Mouse (Mus musculus) forebrain, embryonic 10.5 days (tissue): Measurements from ENCODE around the gene Siah2. TPM values are rescaled to one million over a fixed set of nuclear protein-coding genes. Genes with fewer than 3 reads are reported as not detected.

Source experiments
- DNase-seq: peaks from one replicate; pipeline ENCODE4 v3.0.0-alpha.2; 2017; ENCODE audit warnings: low spot score; ENCODE audit errors: extremely low spot score
- H3K27ac ChIP-seq: fragments of 300-500 bp; sonication (generic); 2 replicates; pipeline ENCODE4 v1.5.1; 2016; ENCODE audit warnings: mild to moderate bottlenecking
- H3K27me3 ChIP-seq: fragments of 300-500 bp; sonication (generic); 2 replicates; pipeline ENCODE4 v1.6.1; 2016; ENCODE audit warnings: mild to moderate bottlenecking; ENCODE audit not compliant: poor library complexity, severe bottlenecking
- H3K36me3 ChIP-seq: fragments of 300-500 bp; sonication (generic); replicated peaks from 2 replicates; pipeline ENCODE4 v1.6.1; 2016; ENCODE audit warnings: mild to moderate bottlenecking, moderate library complexity
- H3K4me1 ChIP-seq: fragments of 300-500 bp; sonication (generic); 2 replicates; pipeline ENCODE4 v1.6.1; 2016
- H3K4me3 ChIP-seq: fragments of 300-500 bp; sonication (generic); 2 replicates; pipeline ENCODE4 v1.5.1; 2016; ENCODE audit warnings: mild to moderate bottlenecking, moderate library complexity
- H3K9me3 ChIP-seq: fragments of 300-500 bp; sonication (generic); 2 replicates; pipeline ENCODE4 v1.6.1; 2016; ENCODE audit warnings: mild to moderate bottlenecking, moderate library complexity
- WGBS: fragments of 180-500 bp; shearing (Covaris S2); methylation state at CpG from one replicate; pipeline ENCODE4 v1.1.7; 2016; 5-methylcytosine and 5-hydroxymethylcytosine counted together
- polyA plus RNA-seq: library from polyadenylated mRNA; unstranded; fragments of >200 nt; fragmentation: Nextera tagmentation; extraction: Ambion mirVana; gene quantifications from 2 replicates; pipeline ENCODE4 v1.2.1, GENCODE M21; 2016

The Siah2 gene
- polyA plus RNA-seq, 1 experiment from 2014 or later = 2.7 TPM

DNA sequence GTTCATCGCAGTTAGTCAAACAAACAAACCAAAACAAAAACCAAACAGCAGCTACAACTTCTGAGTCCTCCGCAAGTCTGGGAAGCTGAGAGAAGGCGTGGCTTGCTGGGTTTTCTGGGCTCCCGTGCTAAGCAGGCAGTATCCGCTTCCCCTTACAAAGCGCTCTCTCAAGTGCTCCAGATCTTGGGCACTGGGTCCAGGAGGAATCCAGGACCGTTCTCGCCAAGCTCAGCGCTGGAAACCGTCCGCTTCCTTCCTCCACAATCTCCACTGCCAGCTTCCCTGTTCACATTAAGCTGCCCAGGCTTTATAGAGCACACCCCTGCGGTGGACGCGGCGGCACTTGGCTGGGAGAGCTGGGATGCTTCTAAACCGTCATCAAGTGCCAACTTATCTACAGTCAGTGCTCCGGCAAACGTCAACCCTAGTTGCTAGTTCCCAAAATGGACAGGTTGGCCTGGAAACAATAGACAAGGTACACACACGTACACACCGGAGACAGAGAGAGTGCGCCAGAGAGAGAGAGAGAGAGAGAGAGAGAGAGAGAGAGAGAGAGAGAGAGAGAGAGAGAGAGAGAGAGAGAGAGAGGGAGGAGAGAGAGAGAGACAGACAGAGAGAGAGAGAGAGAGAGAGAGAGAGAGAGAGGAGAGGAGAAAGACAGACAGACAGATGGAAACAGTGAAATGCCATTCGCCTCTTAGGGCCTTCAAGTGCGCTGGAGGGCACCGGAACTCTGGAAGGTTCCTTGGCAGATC is 1.4 kb downstream of the Siah2 start:
- Histone ChIP-seq H3K27me3 (peaks cover 58% of the 10 kb centered on the region), H3K9me3 (no peaks in the 10 kb centered on the region), H3K27ac (peak overlapping the region; percentile 85), H3K4me3 (peak overlapping the region; percentile 78), H3K36me3 (no peaks in the 10 kb centered on the region), H3K4me1 (peaks cover 40% of the 10 kb centered on the region)
- WGBS = under 1% methylated on average over 24 of the region's 24 CpGs
- DNase-seq = peak; percentile 52

DNA sequence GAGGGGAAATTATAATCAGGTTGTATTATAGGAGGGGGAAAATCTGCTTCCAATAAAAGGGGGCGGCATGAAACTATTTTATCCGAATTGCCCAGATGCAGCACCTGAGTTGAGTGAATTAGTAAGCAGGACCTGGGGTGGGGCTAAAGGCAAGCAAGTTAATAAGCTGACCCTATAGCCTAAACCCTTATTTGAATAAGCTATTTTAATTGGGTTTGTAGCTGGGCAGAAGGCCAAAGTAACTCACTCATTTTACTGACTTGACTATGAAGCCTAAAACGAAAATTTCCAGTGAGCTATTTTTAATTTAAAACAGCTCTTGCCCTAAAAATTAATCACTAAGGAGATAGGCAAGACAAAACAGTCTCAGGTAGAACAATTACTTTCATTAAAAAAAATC is 2.5 kb downstream of the Siah2 start:
- Histone ChIP-seq H3K27ac (no peak overlapping the region), H3K4me1 (peaks cover 40% of the 10 kb centered on the region), H3K36me3 (no peaks in the 10 kb centered on the region), H3K4me3 (peak overlapping the region; percentile 78; the same call in 1 of the 2 replicates), H3K9me3 (no peaks in the 10 kb centered on the region), H3K27me3 (peaks cover 47% of the 10 kb centered on the region)
- no peak for DNase-seq
- 38% methylated on average over 3 of the region's 3 CpGs for WGBS

GRCm38 (mm10) chr3:58689105-58689504 is 3.1 kb downstream of the Siah2 start:
- Histone ChIP-seq H3K4me3 (no peak overlapping the region), H3K9me3 (no peaks in the 10 kb centered on the region), H3K27ac (no peak overlapping the region), H3K36me3 (no peaks in the 10 kb centered on the region), H3K27me3 (peaks cover 41% of the 10 kb centered on the region), H3K4me1 (peaks cover 40% of the 10 kb centered on the region)
- 89% methylated on average over 7 of the region's 7 CpGs for WGBS
- no peak for DNase-seq

GRCm38 (mm10) chr3:58688551-58688950 is 3.6 kb downstream of the Siah2 start:
- H3K27me3 ChIP-seq = peaks cover 35% of the 10 kb centered on the region
- no peak overlapping the region for H3K4me3 ChIP-seq
- H3K9me3 ChIP-seq = no peaks in the 10 kb centered on the region
- DNase-seq = no peak
- peaks cover 40% of the 10 kb centered on the region for H3K4me1 ChIP-seq
- H3K27ac ChIP-seq = no peak overlapping the region
- WGBS = 93% methylated on average over 4 of the region's 4 CpGs
- no peaks in the 10 kb centered on the region for H3K36me3 ChIP-seq

DNA sequence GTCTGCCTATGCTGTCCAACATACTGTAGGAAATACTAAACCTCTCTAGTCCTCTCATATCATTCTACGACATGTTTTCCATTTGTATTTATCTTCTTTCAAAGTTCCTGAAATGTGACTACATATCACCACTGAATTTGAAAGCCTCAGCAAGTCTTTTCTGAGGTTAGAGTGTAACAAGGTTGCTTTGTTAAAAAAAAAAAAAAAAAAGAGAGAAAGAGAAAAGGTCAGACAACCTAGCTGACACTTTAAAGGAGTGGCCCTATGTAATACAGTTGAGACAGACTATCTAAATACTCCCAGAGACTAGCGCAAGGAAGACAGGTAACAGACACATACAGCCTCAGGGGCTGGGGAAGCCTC is 5.3 kb downstream of the Siah2 start:
- H3K27ac ChIP-seq = no peak overlapping the region
- peaks cover 30% of the 10 kb centered on the region for H3K4me1 ChIP-seq
- no peaks in the 10 kb centered on the region for H3K36me3 ChIP-seq
- DNase-seq = no peak
- no peak overlapping the region for H3K4me3 ChIP-seq
- H3K27me3 ChIP-seq = peaks cover 26% of the 10 kb centered on the region
- 75% methylated on average over 2 of the region's 2 CpGs for WGBS
- H3K9me3 ChIP-seq = no peaks in the 10 kb centered on the region

DNA sequence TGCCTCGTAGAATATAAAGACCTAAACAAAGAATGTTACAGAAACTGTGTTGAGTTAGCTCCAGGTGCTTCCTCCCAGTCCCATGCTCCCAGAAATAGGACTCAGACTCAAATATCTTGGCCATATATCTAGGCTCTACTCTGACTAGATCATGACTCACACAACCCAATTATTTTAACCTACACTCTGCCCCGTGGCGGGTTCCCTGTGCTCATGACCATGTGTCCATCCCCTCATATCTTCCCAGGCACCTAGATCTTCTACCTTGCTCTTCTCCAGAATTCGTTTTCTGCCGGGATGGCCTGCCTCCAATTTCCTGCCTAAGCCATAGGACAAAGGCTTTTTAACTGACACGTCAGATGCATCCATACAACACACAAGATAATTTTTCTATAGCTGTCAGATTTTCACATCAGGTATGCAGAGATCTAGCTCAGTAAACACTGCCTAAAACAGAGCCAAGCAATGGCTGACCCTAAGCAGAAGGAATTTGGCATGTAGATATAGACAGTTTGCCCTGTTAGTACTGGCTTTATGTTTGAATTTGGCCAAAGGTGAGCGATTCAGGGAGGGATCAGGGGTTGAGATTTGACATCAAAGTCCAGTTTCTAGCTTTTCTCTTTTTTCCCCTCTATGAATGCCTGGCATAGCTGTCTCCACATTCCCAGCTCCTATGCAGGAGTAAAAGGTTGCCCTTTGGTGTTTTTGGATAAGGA is 5.8 kb downstream of the Siah2 start:
- 86% methylated on average over 7 of the region's 7 CpGs for WGBS
- H3K4me3 ChIP-seq = no peak overlapping the region
- H3K27ac ChIP-seq = no peak overlapping the region

DNA sequence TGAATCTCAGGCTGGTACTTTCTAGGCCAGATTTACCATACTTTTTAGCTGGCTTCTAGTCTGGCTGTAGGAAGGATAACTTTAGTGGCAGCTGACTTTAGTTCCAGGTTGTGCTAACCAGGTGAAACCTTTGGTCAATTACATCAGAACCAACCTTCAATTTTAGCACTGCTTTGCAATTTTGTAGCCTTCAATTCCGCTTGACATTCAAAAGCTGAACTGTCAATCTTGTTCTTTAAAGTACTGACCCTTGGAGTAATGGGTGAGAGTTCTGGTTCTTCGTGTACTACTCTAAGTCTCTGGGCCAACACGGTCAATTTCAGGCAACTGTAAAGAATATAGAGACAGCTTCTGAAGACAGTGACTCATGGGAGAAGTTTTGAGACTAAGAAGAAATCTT is 6.8 kb downstream of the Siah2 start:
- DNase-seq = no peak
- Histone ChIP-seq H3K27ac (no peak overlapping the region), H3K4me1 (peaks cover 15% of the 10 kb centered on the region), H3K36me3 (no peaks in the 10 kb centered on the region), H3K27me3 (peaks cover 19% of the 10 kb centered on the region), H3K9me3 (no peaks in the 10 kb centered on the region), H3K4me3 (no peak overlapping the region)
- 88% methylated on average over 3 of the region's 3 CpGs for WGBS

More for the DNA sequence above, 5.8 kb downstream of the Siah2 start:
- no peaks in the 10 kb centered on the region for H3K9me3 ChIP-seq
- peaks cover 24% of the 10 kb centered on the region for H3K4me1 ChIP-seq
- H3K27me3 ChIP-seq = peaks cover 24% of the 10 kb centered on the region
- H3K36me3 ChIP-seq = no peaks in the 10 kb centered on the region
- no peak for DNase-seq

GRCm38 (mm10) chr3:58683346-58683745 is 8.9 kb downstream of the Siah2 start:
- no peak for DNase-seq
- H3K4me1 ChIP-seq = peaks cover 17% of the 10 kb centered on the region
- no peaks in the 10 kb centered on the region for H3K36me3 ChIP-seq
- H3K4me3 ChIP-seq = no peak overlapping the region
- WGBS = 86% methylated on average over 7 of the region's 7 CpGs
- no peak overlapping the region for H3K27ac ChIP-seq
- H3K27me3 ChIP-seq = no peaks in the 10 kb centered on the region
- H3K9me3 ChIP-seq = no peaks in the 10 kb centered on the region

DNA sequence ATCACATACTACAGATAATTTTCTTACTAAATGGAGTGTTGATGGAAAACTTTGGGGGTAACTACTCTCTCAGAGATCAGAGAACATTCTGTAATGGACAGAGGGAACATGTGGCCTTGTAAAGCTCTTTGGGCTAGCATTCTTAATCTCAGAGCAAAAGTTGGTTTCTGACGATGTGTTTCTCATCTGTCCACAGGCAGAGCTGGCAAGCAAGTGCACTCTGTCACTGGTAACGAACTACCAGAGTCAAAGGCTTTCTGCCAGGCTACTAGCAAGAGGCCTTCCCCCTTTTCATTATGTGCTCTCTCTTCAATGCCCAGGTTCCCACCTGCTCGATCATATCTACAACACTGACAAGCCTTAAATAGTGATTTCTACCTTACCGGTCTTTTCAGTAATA is 9.9 kb downstream of the Siah2 start:
- no peak overlapping the region for H3K4me3 ChIP-seq
- no peaks in the 10 kb centered on the region for H3K36me3 ChIP-seq
- no peak overlapping the region for H3K27ac ChIP-seq
- 87% methylated on average over 4 of the region's 4 CpGs for WGBS
- no peak for DNase-seq
- peaks cover 26% of the 10 kb centered on the region for H3K4me1 ChIP-seq
- no peaks in the 10 kb centered on the region for H3K27me3 ChIP-seq
- no peaks in the 10 kb centered on the region for H3K9me3 ChIP-seq

- Histone ChIP-seq H3K27me3 (no peaks in the 10 kb centered on the region), H3K9me3 (no peaks in the 10 kb centered on the region), H3K36me3 (no peaks in the 10 kb centered on the region), H3K4me3 (no peak overlapping the region), H3K27ac (no peak overlapping the region), H3K4me1 (peaks cover 30% of the 10 kb centered on the region)
- DNase-seq = no peak
- WGBS = 81% methylated on average over 2 of the region's 2 CpGs
Measured at GRCm38 (mm10) chr3:58681831-58682230, 10.4 kb downstream of the Siah2 start.

DNA sequence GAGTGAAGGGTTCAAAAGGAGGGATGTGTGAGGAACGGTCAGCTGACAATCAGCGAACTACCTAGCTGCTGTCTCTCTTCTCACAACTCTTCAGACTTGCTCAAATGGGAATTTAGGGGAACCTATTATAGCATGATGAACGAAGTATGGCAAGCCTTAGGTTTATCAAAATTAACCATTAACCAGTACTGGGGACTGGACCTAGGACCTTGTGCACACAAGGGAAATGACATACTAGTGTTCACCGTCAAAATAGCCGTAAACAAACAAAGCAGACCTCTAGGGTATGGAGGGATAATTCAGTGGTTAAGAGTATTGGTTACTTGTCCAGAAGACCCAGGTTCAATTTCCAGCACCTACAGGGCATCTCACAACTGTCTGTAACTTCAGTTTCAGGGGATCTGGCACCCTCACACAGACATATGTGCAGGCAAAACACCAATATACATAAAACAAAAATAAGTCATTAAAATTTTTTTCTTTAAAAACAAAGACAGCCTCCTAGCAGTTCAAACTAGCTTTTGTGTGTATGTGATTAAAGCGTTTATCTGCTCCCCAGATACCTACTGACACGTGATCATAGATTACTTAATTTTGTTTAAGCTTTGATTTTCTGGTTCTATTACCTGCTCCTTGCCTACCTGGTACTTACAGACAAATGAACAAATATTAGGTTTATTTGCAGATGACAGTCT is 11.1 kb downstream of the Siah2 start:
- WGBS = 91% methylated on average over 7 of the region's 7 CpGs
- Histone ChIP-seq H3K36me3 (peaks cover under 1% of the 10 kb centered on the region; the same call in 1 of the 2 replicates), H3K9me3 (no peaks in the 10 kb centered on the region), H3K27ac (no peak overlapping the region), H3K27me3 (no peaks in the 10 kb centered on the region), H3K4me1 (peaks cover 30% of the 10 kb centered on the region), H3K4me3 (no peak overlapping the region)
- no peak for DNase-seq

GRCm38 (mm10) chr3:58679996-58680395 is 12.2 kb downstream of the Siah2 start:
- Histone ChIP-seq H3K27ac (no peak overlapping the region), H3K27me3 (no peaks in the 10 kb centered on the region), H3K4me1 (peaks cover 30% of the 10 kb centered on the region), H3K36me3 (peaks cover 5% of the 10 kb centered on the region), H3K4me3 (no peak overlapping the region), H3K9me3 (no peaks in the 10 kb centered on the region)
- DNase-seq = no peak
- 72% methylated on average over 4 of the region's 4 CpGs for WGBS

DNA sequence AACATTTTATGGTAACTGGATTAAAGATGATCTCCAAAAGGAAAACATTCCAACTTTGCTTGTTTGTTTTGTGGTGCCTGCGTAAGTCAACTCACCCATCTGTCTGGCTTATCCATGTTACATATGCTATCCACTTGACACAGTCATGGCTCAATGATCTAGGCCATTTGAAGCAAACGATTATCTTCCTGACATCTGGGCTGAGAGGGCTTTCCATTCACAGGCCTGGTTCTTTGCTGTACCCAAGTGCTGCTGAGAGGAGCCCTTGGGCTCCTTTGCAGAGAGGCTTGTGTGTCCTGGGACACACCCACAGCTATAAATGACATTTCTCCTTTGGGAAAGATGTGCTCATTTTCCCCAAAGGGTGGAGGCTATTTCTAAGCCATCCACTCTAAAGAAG is 13.3 kb downstream of the Siah2 start:
- no peak for DNase-seq
- Histone ChIP-seq H3K4me1 (peaks cover 30% of the 10 kb centered on the region), H3K4me3 (no peak overlapping the region), H3K36me3 (peaks cover 9% of the 10 kb centered on the region), H3K27me3 (no peaks in the 10 kb centered on the region), H3K27ac (no peak overlapping the region), H3K9me3 (no peaks in the 10 kb centered on the region)
- WGBS = 74% methylated on average over 2 of the region's 2 CpGs
